Mouse (Mus musculus) liver, adult 2 months (tissue): ENCODE measurements around the gene Slain2.

Experiments used
- CTCF ChIP-seq: fragments of 200-500 bp; IDR thresholded peaks from 2 replicates; pipeline ENCODE4 v1.5.1; 2011; ENCODE audit warnings: low read depth, low read length, control low read depth
- POLR2A ChIP-seq: fragments of 200-500 bp; IDR thresholded peaks from 2 replicates; pipeline ENCODE4 v1.6.1; 2011; ENCODE audit warnings: low read length, control low read depth; ENCODE audit not compliant: insufficient read depth; ENCODE audit errors: extremely low read depth

DNA sequence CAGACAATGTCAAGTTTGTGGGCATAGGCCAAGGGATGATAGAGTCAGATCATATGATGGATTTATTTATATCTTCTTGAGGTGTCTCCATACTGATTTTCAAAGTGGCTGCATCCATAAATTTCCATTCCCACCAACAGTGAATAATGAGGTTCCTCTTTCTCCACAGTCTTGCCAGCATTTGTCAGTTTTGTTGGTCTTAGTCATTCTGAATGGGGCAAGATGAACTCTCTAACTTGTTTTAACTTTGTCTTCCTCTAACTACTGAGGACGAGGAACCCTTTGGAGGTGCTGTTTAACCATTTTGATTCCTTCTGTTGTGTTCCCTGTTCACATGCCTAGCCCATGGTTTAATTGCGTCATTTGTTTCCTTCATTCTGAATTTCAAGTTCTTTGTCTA lies 36.1 kb downstream of the Slain2 start:
- TF ChIP-seq CTCF (no peak), POLR2A (no peak)
